Mouse (Mus musculus) kidney, adult 2 months (tissue): ENCODE results near the gene Mybbp1a.

Source experiments
- CTCF ChIP-seq: fragments of 200-500 bp; conservative IDR thresholded peaks from 2 replicates; pipeline ENCODE4 v1.5.1; 2011; ENCODE audit warnings: low read depth, mild to moderate bottlenecking, control low read depth, low read length, moderate library complexity, mixed read lengths; ENCODE audit not compliant: insufficient read depth, insufficient read length
- POLR2A ChIP-seq: fragments of 200-500 bp; IDR thresholded peaks from one replicate; pipeline ENCODE4 v1.6.1; 2011; ENCODE audit warnings: low read depth, low read length, control low read depth

GRCm38 (mm10) chr11:72461500-72461981, 20.4 kb downstream of the Mybbp1a start:
- TF ChIP-seq CTCF (no peak), POLR2A (no peak)
